Mouse (Mus musculus) liver, postnatal 0 days (tissue): ENCODE measurements around the gene Hoxa13.

ENCODE experiments used
- CTCF ChIP-seq: sonication (generic); IDR thresholded peaks from 2 replicates; pipeline ENCODE4 v1.5.1; 2016; ENCODE audit warnings: antibody characterized with exemption, low read depth
- EP300 ChIP-seq: IDR thresholded peaks from 2 replicates; pipeline ENCODE4 v1.6.1; 2016; ENCODE audit warnings: antibody characterized with exemption, low read depth, mild to moderate bottlenecking

GRCm38 (mm10) chr6:52238976-52239375 is 21.7 kb downstream of the Hoxa13 start:
- TF ChIP-seq CTCF (no peak), EP300 (no peak)
